Mouse (Mus musculus) limb, embryonic 12.5 days (tissue): Measurements from ENCODE around the gene Nuak2. TPM values are rescaled to one million over a fixed set of nuclear protein-coding genes. Genes with fewer than 3 reads are reported as not detected.
"Not testable (repeated sequence)": the region's sequence is repeated elsewhere in the genome, so short reads cannot be mapped to it uniquely, and the experiment has no call there.

ENCODE experiments used
- ATAC-seq: fragments of 200-750 bp; cut with Nextera tagmentation; 2 replicates; pipeline ENCODE4 v1.8.0; 2017; ENCODE audit warnings: low read depth, moderate TSS enrichment; ENCODE audit not compliant: insufficient number of reproducible peaks, insufficient read depth, low FRiP score, low TSS enrichment
- H3K27ac ChIP-seq: fragments of 300-500 bp; sonication (generic); 2 replicates; pipeline ENCODE4 v1.5.1; 2016; ENCODE audit warnings: mild to moderate bottlenecking, moderate library complexity
- H3K27me3 ChIP-seq: fragments of 300-500 bp; sonication (generic); 2 replicates; pipeline ENCODE4 v1.6.1; 2016; ENCODE audit warnings: mild to moderate bottlenecking, moderate library complexity
- H3K36me3 ChIP-seq: fragments of 300-500 bp; sonication (generic); 2 replicates; pipeline ENCODE4 v1.6.1; 2016; ENCODE audit warnings: mild to moderate bottlenecking, moderate library complexity
- H3K4me1 ChIP-seq: fragments of 300-500 bp; sonication (generic); replicated peaks from 2 replicates; pipeline ENCODE4 v1.6.1; 2016
- H3K4me2 ChIP-seq: fragments of 300-500 bp; sonication (generic); 2 replicates; pipeline ENCODE4 v1.6.1; 2016; ENCODE audit warnings: mild to moderate bottlenecking, moderate library complexity
- H3K4me3 ChIP-seq: fragments of 300-500 bp; sonication (generic); replicated peaks from 2 replicates; pipeline ENCODE4 v1.5.1; 2016; ENCODE audit warnings: mild to moderate bottlenecking
- H3K9ac ChIP-seq: fragments of 300-500 bp; sonication (generic); replicated peaks from 2 replicates; pipeline ENCODE4 v1.6.1; 2016; ENCODE audit warnings: mild to moderate bottlenecking, moderate library complexity
- H3K9me3 ChIP-seq: fragments of 300-500 bp; sonication (generic); 2 replicates; pipeline ENCODE4 v1.6.1; 2016; ENCODE audit warnings: mild to moderate bottlenecking, moderate library complexity
- WGBS: fragments of 180-500 bp; shearing (Covaris S2); methylation state at CpG from one replicate; pipeline ENCODE4 v1.1.7; 2016; 5-methylcytosine and 5-hydroxymethylcytosine counted together
- polyA plus RNA-seq: library from polyadenylated mRNA; unstranded; fragments of >200 nt; fragmentation: Nextera tagmentation; extraction: Ambion mirVana; gene quantifications from 2 replicates; pipeline ENCODE4 v1.2.1, GENCODE M21; 2016

Gene Nuak2
- polyA plus RNA-seq, 1 experiment from 2014 or later: 0.63 TPM

GRCm38 (mm10) chr1:132343656-132344055, 27.7 kb downstream of the Nuak2 start:
- no peaks in the 10 kb centered on the region for H3K27me3 ChIP-seq
- H3K4me3 ChIP-seq: no peak overlapping the region
- ATAC-seq: no peak
- H3K9me3 ChIP-seq: no peaks in the 10 kb centered on the region
- no peak overlapping the region for H3K4me2 ChIP-seq
- H3K9ac ChIP-seq: no peak overlapping the region
- H3K36me3 ChIP-seq: no peaks in the 10 kb centered on the region
- no peak overlapping the region for H3K27ac ChIP-seq
- no peaks in the 10 kb centered on the region for H3K4me1 ChIP-seq
- 77% methylated on average over 1 of the region's 1 CpGs for WGBS

GRCm38 (mm10) chr1:132345514-132345913, 29.6 kb downstream of the Nuak2 start:
- Histone ChIP-seq H3K27me3 (no peaks in the 10 kb centered on the region), H3K4me2 (no peak overlapping the region), H3K9me3 (no peaks in the 10 kb centered on the region), H3K36me3 (no peaks in the 10 kb centered on the region), H3K9ac (no peak overlapping the region), H3K27ac (no peak overlapping the region), H3K4me3 (no peak overlapping the region), H3K4me1 (no peaks in the 10 kb centered on the region)
- no peak for ATAC-seq
- 83% methylated on average over 4 of the region's 4 CpGs for WGBS

- no peak for ATAC-seq
- H3K4me3 ChIP-seq: no peak overlapping the region
- 76% methylated on average over 12 of the region's 12 CpGs for WGBS
Observed at GRCm38 (mm10) chr1:132346134-132346851, 30.4 kb downstream of the Nuak2 start.

GRCm38 (mm10) chr1:132346951-132347350, 31.0 kb downstream of the Nuak2 start:
- H3K4me3 ChIP-seq: no peak overlapping the region
- peaks cover 4% of the 10 kb centered on the region; the same call in 1 of the 2 replicates for H3K9me3 ChIP-seq
- H3K4me2 ChIP-seq: no peak overlapping the region
- H3K36me3 ChIP-seq: no peaks in the 10 kb centered on the region
- H3K27ac ChIP-seq: no peak overlapping the region
- no peak overlapping the region for H3K9ac ChIP-seq
- ATAC-seq: no peak
- H3K4me1 ChIP-seq: no peaks in the 10 kb centered on the region
- H3K27me3 ChIP-seq: no peaks in the 10 kb centered on the region

More at GRCm38 (mm10) chr1:132346134-132346851, 30.4 kb downstream of the Nuak2 start:
- no peak overlapping the region for H3K27ac ChIP-seq
- no peaks in the 10 kb centered on the region for H3K36me3 ChIP-seq
- H3K9me3 ChIP-seq: peaks cover 4% of the 10 kb centered on the region; the same call in 1 of the 2 replicates
- no peak overlapping the region for H3K4me2 ChIP-seq
- H3K9ac ChIP-seq: no peak overlapping the region
- H3K4me1 ChIP-seq: no peaks in the 10 kb centered on the region
- no peaks in the 10 kb centered on the region for H3K27me3 ChIP-seq

- H3K27ac ChIP-seq: no peak overlapping the region
- no peak for ATAC-seq
- WGBS: 82% methylated on average over 5 of the region's 5 CpGs
Observed at GRCm38 (mm10) chr1:132348401-132348800, 32.5 kb downstream of the Nuak2 start.

GRCm38 (mm10) chr1:132349049-132349448, 33.1 kb downstream of the Nuak2 start:
- not testable (repeated sequence) for H3K36me3 ChIP-seq, H3K4me2 ChIP-seq, H3K27me3 ChIP-seq, H3K9me3 ChIP-seq, H3K27ac ChIP-seq, H3K4me1 ChIP-seq, H3K9ac ChIP-seq, ATAC-seq, H3K4me3 ChIP-seq

More at GRCm38 (mm10) chr1:132348401-132348800, 32.5 kb downstream of the Nuak2 start:
- peaks cover 4% of the 10 kb centered on the region; the same call in 1 of the 2 replicates for H3K9me3 ChIP-seq
- H3K9ac ChIP-seq: no peak overlapping the region
- H3K4me2 ChIP-seq: no peak overlapping the region
- H3K27me3 ChIP-seq: no peaks in the 10 kb centered on the region
- H3K36me3 ChIP-seq: no peaks in the 10 kb centered on the region
- no peaks in the 10 kb centered on the region for H3K4me1 ChIP-seq
- no peak overlapping the region for H3K4me3 ChIP-seq

- 95% methylated on average over 3 of the region's 3 CpGs for WGBS
- H3K27me3 ChIP-seq, H3K9me3 ChIP-seq, ATAC-seq, H3K27ac ChIP-seq, H3K4me3 ChIP-seq, H3K4me2 ChIP-seq, H3K9ac ChIP-seq, H3K36me3 ChIP-seq, H3K4me1 ChIP-seq: not testable (repeated sequence)
Observed at GRCm38 (mm10) chr1:132349601-132350000, 33.7 kb downstream of the Nuak2 start.

GRCm38 (mm10) chr1:132351058-132351457, 35.1 kb downstream of the Nuak2 start:
- WGBS: 95% methylated on average over 4 of the region's 4 CpGs
- Histone ChIP-seq H3K4me1 (0 out of 2 replicates have a peak, but pooled peaks cover 4% of the 10 kb centered on the region), H3K9me3 (peaks cover 4% of the 10 kb centered on the region; the same call in 1 of the 2 replicates), H3K4me3 (no peak overlapping the region), H3K27me3 (no peaks in the 10 kb centered on the region), H3K4me2 (no peak overlapping the region), H3K9ac (no peak overlapping the region), H3K27ac (no peak overlapping the region), H3K36me3 (no peaks in the 10 kb centered on the region)
- ATAC-seq: no peak

- H3K4me3 ChIP-seq: no peak overlapping the region
- H3K4me2 ChIP-seq: no peak overlapping the region
- no peak overlapping the region for H3K9ac ChIP-seq
- H3K4me1 ChIP-seq: 0 out of 2 replicates have a peak, but pooled peaks cover 4% of the 10 kb centered on the region
- peaks cover 18% of the 10 kb centered on the region for H3K36me3 ChIP-seq
- H3K27ac ChIP-seq: no peak overlapping the region
- 65% methylated on average over 5 of the region's 5 CpGs for WGBS
- no peaks in the 10 kb centered on the region for H3K27me3 ChIP-seq
- peaks cover 4% of the 10 kb centered on the region; the same call in 1 of the 2 replicates for H3K9me3 ChIP-seq
- ATAC-seq: no peak
Observed at GRCm38 (mm10) chr1:132353389-132353788, 37.5 kb downstream of the Nuak2 start.

GRCm38 (mm10) chr1:132354234-132354633, 38.3 kb downstream of the Nuak2 start:
- ATAC-seq: no peak
- 76% methylated on average over 9 of the region's 9 CpGs for WGBS
- Histone ChIP-seq H3K27me3 (no peaks in the 10 kb centered on the region), H3K4me2 (no peak overlapping the region), H3K9ac (0 out of 2 replicates have a peak overlapping the region, but pooled peaks have one; percentile 23), H3K9me3 (peaks cover 4% of the 10 kb centered on the region; the same call in 1 of the 2 replicates), H3K4me1 (0 out of 2 replicates have a peak, but pooled peaks cover 4% of the 10 kb centered on the region), H3K27ac (no peak overlapping the region), H3K36me3 (peaks cover 26% of the 10 kb centered on the region), H3K4me3 (no peak overlapping the region)

- no peak overlapping the region for H3K4me3 ChIP-seq
- H3K27ac ChIP-seq: no peak overlapping the region
- ATAC-seq: no peak
- no peak overlapping the region for H3K4me2 ChIP-seq
- H3K27me3 ChIP-seq: no peaks in the 10 kb centered on the region
- H3K4me1 ChIP-seq: 0 out of 2 replicates have a peak, but pooled peaks cover 4% of the 10 kb centered on the region
- peaks cover 36% of the 10 kb centered on the region for H3K36me3 ChIP-seq
- H3K9me3 ChIP-seq: peaks cover 4% of the 10 kb centered on the region; the same call in 1 of the 2 replicates
- WGBS: 74% methylated on average over 6 of the region's 6 CpGs
- no peak overlapping the region for H3K9ac ChIP-seq
Observed at GRCm38 (mm10) chr1:132355162-132355601, 39.3 kb downstream of the Nuak2 start.
